Mouse (Mus musculus) thymus, postnatal 36 days (tissue): ENCODE data around the gene Gm49383.
A peak's percentile ranks its signal among the peaks of the same experiment; 100 is the strongest.

ENCODE experiments used
- DNase-seq, 2 experiments: peaks; one replicate each; pipeline ENCODE4 v3.0.0; 2022; ENCODE audit warnings: mixed read lengths in 2 of 2

Gm49383 gene

DNA sequence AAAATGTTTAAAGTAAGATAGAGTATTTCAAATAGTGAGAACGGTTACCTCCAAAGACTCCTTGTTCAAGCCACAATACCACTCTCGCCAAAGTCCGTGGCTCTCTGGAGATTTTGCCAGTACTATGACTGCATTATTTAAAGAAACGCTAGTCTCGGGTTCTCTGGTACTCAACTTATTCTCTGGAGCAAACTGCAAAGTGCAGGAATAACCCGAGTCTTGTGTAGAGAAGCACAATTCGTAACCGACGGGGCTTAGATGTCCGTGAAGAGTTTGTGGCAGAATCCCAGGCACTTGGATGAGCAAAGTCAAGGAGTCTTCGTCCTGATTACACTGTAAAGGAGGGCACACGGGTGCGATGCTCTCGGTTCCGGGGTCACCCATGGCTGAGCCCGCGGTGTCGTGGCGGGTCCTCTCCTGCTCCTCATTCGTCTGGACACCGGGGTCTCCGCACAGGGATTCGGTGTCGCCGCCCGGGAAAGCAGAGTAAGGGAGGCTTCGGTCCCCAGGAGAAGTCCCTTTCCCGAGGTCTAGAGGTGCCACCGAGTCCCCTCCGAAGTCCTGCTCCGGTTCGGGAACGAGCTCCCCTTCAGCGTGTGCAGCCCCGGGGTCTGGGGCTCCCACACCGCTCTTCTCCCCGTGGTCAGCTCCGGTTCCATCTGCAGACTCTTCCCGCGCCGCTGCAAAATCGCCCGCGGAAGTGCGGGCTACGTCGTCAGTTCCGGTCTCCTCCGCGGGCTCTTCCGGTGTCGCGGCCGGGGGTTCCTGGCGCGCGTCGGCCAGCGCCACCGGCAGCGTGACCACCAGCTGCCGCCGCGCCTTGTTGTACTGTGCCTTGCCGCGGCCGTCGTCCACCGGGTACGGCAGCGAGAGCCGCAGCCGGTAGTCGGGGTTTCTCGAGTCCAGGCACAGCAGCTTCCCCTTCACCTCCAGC, at the start of gene Gm49383:
TSS of gene Gm49383 (minus strand) at position 661 of the 934 bp plus-strand sequence.
- no peak for DNase-seq

DNA sequence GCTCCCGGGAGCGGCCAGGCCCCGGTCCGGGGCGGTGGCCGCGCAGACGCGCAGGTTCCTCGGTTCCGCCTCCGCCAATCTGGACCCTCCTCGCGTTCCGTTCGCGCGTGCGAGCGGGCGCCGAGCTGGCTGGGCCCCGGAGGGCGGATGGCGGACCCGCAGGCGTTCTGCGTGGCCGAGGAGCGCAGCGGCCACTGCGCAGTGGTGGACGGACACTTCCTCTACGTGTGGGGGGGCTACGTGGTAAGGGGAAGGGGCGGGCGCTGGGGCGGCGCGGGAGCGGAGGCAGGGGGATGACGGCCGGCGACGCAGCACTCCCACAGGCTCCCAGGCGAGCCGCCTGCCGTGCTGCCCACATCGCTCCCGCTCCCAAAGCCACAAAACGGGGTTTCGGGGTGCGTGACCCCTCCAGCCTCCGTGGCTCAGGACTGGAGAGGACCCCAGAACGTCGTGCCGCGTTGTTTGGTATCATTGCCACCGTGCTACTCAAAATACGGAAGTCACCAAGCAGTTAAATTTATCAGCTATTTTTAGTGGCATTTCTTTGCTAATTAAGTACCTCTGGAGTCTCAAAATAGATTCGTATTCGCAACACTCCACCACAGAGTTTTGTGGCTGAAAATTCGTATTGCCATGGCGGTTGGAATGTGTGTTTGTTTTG, 45.0 kb upstream of the Gm49383 start:
- peak; percentile 49 to 53 for DNase-seq

DNA sequence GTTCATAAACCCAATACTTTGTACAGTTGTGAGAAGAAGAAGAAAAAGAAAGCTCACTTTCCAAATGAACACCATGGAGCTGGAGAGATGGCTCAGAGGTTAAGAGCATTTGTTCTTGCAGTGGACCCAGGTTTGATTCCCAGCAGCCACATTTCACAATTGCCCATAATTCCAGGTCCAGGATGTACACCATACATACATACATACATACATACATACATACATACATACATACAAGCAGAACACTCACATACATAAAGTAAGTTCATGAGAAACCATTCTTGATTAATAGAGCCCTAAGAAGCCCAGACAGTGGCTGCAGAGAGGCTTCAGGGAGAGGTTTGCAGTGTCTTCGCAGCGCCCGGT, 44.5 kb upstream of the Gm49383 start:
- DNase-seq, result no peak

DNA sequence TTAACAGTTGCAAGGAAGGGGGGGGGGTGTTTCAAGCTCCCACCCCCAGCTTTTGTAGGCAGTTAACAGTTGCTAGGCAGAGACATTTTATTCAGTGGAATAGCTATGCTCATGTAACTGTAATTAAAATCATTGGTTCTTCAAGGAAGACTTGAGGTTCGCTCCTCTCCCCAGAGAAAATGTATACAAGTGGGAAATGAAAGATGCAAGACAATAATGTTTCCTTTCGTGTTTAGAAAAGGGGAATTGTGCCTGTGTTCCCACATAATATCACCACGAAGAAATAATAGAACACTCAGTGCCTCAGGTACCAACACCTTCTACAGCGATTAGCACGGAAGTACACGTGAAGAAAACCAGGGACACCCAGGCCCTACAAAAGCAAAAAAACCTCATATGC, 44.0 kb upstream of the Gm49383 start, which contains the start of gene Klhdc1:
TSS of gene Klhdc1 (plus strand) at position 301 of the 400 bp plus-strand sequence.
- DNase-seq, result no peak

- no peak for DNase-seq
These were observed 41.4 kb upstream of the Gm49383 start for GRCm38 (mm10) chr12:69238284-69238683.

- DNase-seq, result no peak
These were observed 38.9 kb upstream of the Gm49383 start for GRCm38 (mm10) chr12:69235782-69236181.

- DNase-seq, result peak; percentile 19 to 26
These were observed 32.3 kb upstream of the Gm49383 start for GRCm38 (mm10) chr12:69229251-69229650.

GRCm38 (mm10) chr12:69227776-69228466, 31.0 kb upstream of the Gm49383 start, which contains the start of gene Pole2:
Pole2 (minus strand) TSS chr12:69228195.
- peak; percentile 82 to 88 for DNase-seq

- DNase-seq, result no peak
These were observed 23.8 kb upstream of the Gm49383 start for GRCm38 (mm10) chr12:69220613-69221277.

DNA sequence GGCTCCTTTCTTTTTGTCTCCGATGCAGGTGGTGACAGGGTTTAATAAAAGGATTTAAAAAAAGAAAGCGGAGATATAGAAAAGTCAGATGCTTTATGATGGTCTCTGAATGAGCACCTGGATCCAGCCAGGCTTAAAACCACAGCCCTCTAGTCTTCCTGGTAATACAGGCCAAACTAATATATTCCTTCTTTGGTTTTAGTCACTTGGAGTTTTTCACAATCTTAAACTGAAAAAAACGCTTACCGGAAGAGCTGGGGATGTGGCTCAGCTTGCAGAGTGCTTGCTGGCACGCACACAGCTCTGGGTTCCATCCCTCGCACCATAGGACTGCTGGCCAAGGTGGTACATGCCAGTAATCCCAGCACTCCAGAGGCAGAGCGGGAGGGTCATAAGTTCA, 19.7 kb upstream of the Gm49383 start:
- DNase-seq, result no peak

- DNase-seq, result no peak
These were observed 18.3 kb upstream of the Gm49383 start for GRCm38 (mm10) chr12:69215000-69215785.

GRCm38 (mm10) chr12:69214393-69214792, 17.5 kb upstream of the Gm49383 start:
- no peak for DNase-seq

GRCm38 (mm10) chr12:69213186-69213777, 16.4 kb upstream of the Gm49383 start:
- DNase-seq, result no peak

DNA sequence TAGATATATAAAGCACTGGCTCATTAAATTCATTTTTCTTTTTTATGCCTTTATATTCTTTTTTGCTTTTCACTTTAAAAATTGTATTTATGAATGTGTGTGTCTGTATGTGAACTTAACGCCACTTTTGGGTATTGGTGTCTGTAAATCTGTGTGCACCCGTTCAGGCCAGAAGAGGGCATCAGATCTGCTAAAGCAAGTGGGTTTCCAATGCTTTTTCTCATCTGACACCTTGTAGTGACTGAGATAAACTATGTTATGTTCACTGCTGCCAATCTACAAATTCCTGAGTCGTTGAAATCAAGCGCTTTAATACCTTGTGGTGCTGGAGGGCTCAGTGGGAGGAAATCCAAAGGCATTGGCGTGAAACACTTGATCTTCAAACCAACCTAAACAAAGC, 14.2 kb upstream of the Gm49383 start:
- peak in 1 of 2 experiments; percentile 6 for DNase-seq

DNA sequence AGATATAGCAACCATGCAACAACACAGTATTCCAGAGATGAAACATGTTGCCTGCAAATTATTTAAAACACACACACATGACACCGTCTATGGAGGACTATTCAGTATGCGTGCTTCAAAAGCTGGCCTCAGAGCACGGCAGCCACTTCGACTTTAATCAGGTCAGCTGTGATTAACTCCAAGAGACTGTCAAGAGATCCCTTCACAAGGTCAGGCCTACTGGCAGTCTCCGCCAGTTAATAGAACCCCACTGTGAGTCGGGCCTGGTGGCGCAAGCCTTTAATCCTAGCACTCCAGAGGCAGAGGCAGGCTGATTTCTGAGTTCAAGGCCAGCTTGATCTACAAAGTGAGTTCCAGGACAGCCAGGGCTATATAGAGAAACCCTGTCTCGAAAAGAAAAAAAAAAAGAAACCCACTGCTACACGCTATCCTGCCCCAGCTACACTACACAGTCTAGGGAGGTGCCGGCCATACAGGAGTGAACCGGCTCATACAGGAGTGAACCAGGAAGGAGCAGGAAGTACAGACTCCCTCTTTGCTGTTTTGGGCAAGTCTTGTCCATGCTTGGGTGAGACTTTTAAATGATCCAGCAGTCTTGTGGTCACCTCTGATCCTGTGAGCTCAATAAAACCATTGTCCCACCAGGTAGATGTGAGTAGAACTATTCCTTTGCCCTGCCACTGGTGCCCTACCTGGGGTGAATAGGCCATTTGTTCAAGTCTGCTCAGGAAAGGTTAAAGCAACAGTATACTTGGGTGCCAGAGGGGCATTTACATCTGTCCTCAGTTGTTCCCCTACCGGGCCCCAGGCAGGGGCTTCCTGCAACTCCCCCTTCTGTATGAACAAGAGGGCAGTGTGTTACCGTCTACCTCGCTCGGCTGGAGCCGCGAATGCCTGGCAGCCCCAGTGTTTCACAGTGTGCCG, 13.4 kb upstream of the Gm49383 start:
- no peak for DNase-seq

- DNase-seq, result no peak
These were observed 11.6 kb upstream of the Gm49383 start for GRCm38 (mm10) chr12:69208520-69208919.

DNA sequence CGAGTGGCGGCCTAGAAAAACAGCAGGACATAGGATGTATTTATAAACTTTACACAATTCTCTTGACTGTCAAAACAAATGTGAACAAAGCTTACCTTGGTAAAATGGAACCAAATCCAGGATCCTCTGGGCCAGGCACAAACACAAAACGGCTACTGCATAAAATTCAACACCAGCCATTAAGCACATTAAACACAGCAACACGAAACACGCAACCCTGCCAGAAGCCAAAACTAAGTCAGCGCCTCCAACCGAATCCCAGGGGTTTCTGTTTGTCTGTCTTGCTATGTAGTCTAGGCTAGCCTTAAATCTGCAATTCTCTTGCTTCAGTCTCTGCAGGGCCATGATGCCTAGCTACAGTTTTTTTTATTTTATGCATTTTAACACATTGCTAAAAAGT, 11.0 kb upstream of the Gm49383 start:
- DNase-seq, result no peak

DNA sequence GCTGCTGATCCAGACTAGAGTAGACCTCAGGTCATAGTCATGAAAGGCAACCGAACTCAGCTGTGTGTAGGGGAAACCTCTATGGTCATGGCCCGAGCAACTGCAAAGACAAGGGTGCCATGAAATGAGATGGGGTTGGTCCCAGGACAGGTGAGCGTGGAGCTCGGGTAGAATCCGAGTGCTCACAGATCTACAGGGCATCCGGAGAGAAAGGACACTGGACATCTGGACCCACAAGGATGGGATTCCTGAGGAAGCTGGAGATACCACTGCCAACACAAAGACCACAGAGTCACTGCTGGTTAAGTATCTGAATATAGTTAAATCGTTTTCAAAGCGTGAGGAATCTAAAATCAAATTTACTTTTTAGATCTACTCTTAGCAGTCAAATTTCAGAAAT, 10.5 kb upstream of the Gm49383 start:
- no peak for DNase-seq

GRCm38 (mm10) chr12:69204052-69204833, 7.3 kb upstream of the Gm49383 start, which contains the start of gene Gm49384:
Gm49384 (minus strand) TSS chr12:69204267.
- no peak for DNase-seq
